In genomic region chr9:40300018-40300989, GRCm38 (mm10) we compare ENCODE assay signal across 27 mouse cellular contexts. TPM values are rescaled to one million over a fixed set of nuclear protein-coding genes. Genes with fewer than 3 reads are reported as not detected.
DNase-seq lines count a peak whose midpoint lies in the region; ATAC-seq lines count a peak whose summit lies in the region.
"Had no signal": no experiment of that assay in that cellular context is flagged by ENCODE, and none has a peak within 500 bp of the region (broad histone marks: within the 10 kb centered on the region; RNA-seq: fewer than 3 reads in every experiment).

No protein-coding gene starts in this region.

- ATAC-seq in frontal cortex, adult (ENCODE audit: low TSS enrichment), result peak; percentile 44; the same call in 1 of the 2 replicates
- peak; percentile 79 for ATAC-seq in kidney, embryonic 15.5 days (replicated peaks; ENCODE audit: low FRiP score)
- ATAC-seq: forebrain, embryonic 15.5 days; inflammation-experienced regulatory T-cells, adult 6 months had no signal

- H3K4me1 ChIP-seq in kidney, embryonic 15.5 days, result peaks cover 4% of the 10 kb centered on the region; the same call in 1 of the 2 replicates
- H3K4me1 ChIP-seq: forebrain, embryonic 15.5 days; hindbrain, embryonic 10.5 days; hindbrain, embryonic 15.5 days; limb, embryonic 12.5 days; lung, embryonic 15.5 days; megakaryocyte, embryonic 14.5 days; midbrain, embryonic 12.5 days; neural tube, embryonic 13.5 days had no signal

- no peak overlapping the region for H3K4me2 ChIP-seq in kidney, embryonic 15.5 days
- H3K4me2 ChIP-seq: forebrain, embryonic 15.5 days; hindbrain, embryonic 15.5 days; limb, embryonic 12.5 days; liver, embryonic 11.5 days; lung, embryonic 15.5 days; midbrain, embryonic 12.5 days; neural tube, embryonic 13.5 days had no signal

- H3K36me3 ChIP-seq in kidney, embryonic 15.5 days, result peaks cover 81% of the 10 kb centered on the region

- WGBS in kidney, embryonic 15.5 days, result 75% methylated on average over 15 of the region's 15 CpGs

- H3K9me3 ChIP-seq in kidney, embryonic 15.5 days (replicated peaks), result no peaks in the 10 kb centered on the region
- H3K9me3 ChIP-seq: forebrain, embryonic 15.5 days; hindbrain, embryonic 10.5 days; hindbrain, embryonic 15.5 days; limb, embryonic 12.5 days; lung, embryonic 15.5 days; megakaryocyte, embryonic 14.5 days; midbrain, embryonic 12.5 days; neural tube, embryonic 13.5 days had no signal

- no peak for DNase-seq in frontal cortex, adult 2 months (ENCODE audit: extremely low spot score in 1 of 2, low spot score in 1 of 2)
- no peak for DNase-seq in kidney, postnatal 10 days
- DNase-seq in kidney, postnatal 25 days, result peak; percentile 33 to 78
- DNase-seq in left cerebral cortex, adult 8-10 months (ENCODE audit: low spot score in 2 of 2), result no peak
- DNase-seq in cerebellum, adult 9-10 months, result no peak
- DNase-seq: adrenal gland, postnatal 36 days; cerebellum, adult 2 months; cerebellum, postnatal 36 days; heart, postnatal 14 days; layer of hippocampus, adult 9-11 months; lung, postnatal 36 days; right cerebral cortex, postnatal 4 days; thymus, adult 18-20 months; thymus, postnatal 25 days had no signal

- 0 out of 2 replicates have a peak overlapping the region, but pooled peaks have one; percentile 23 for H3K27ac ChIP-seq in kidney, embryonic 15.5 days
- H3K27ac ChIP-seq: forebrain, embryonic 15.5 days; hindbrain, embryonic 10.5 days; hindbrain, embryonic 15.5 days; limb, embryonic 12.5 days; lung, embryonic 15.5 days; midbrain, embryonic 12.5 days; neural tube, embryonic 13.5 days; stomach, postnatal 0 days had no signal

- H3K4me3 ChIP-seq in kidney, embryonic 15.5 days (replicated peaks), result no peak overlapping the region
- H3K4me3 ChIP-seq: forebrain, embryonic 15.5 days; hindbrain, embryonic 10.5 days; hindbrain, embryonic 15.5 days; limb, embryonic 12.5 days; lung, embryonic 15.5 days; megakaryocyte, embryonic 14.5 days; midbrain, embryonic 12.5 days; neural tube, embryonic 13.5 days had no signal

- no peak overlapping the region for H3K9ac ChIP-seq in kidney, embryonic 15.5 days
- H3K9ac ChIP-seq: forebrain, embryonic 15.5 days; hindbrain, embryonic 15.5 days; limb, embryonic 12.5 days; lung, embryonic 15.5 days; midbrain, embryonic 12.5 days; neural tube, embryonic 13.5 days had no signal

- no peaks in the 10 kb centered on the region for H3K27me3 ChIP-seq in kidney, embryonic 15.5 days
- H3K27me3 ChIP-seq: forebrain, embryonic 15.5 days; hindbrain, embryonic 15.5 days; limb, embryonic 12.5 days; lung, embryonic 15.5 days; megakaryocyte, embryonic 14.5 days; midbrain, embryonic 12.5 days; neural tube, embryonic 13.5 days had no signal

RNA-seq across cellular contexts. Expression of gene Scn3b, which starts 31.3 kb away (rescaled TPM):
- 77.5 and 88.8 TPM in 2 replicates for polyA plus RNA-seq in frontal cortex, adult 2 months (2012; rRNA removed)
- 3.1 and 7.2 TPM in 2 replicates for polyA plus RNA-seq in kidney, embryonic 15.5 days (2015; fragmentation: Nextera tagmentation; extraction: Ambion mirVana)
- 100 to 1,000 TPM in 2 of 4 experiments, 10 to 100 TPM in 2; 88.1 to 117 (median 98.7) TPM for total RNA-seq in left cerebral cortex, adult 8-10 months (2022)
- polyA plus RNA-seq: inflammation-experienced regulatory T-cells, adult 6 months had no signal

Comparison
In these comparisons a context has a peak if more than half of its experiments do, and no peak if none do; other contexts are left out.
1. DNase-seq: peak in kidney, postnatal 25 days (2 of 2); none in frontal cortex, adult 2 months (0 of 2), kidney, postnatal 10 days (single experiment), left cerebral cortex, adult 8-10 months (0 of 2) and cerebellum, adult 9-10 months (single experiment).